Mouse (Mus musculus) layer of hippocampus, postnatal 14 days (tissue): ENCODE measurements around the gene Dio1. TPM values are rescaled to one million over a fixed set of nuclear protein-coding genes. Genes with fewer than 3 reads are reported as not detected.
A peak's percentile ranks its signal among the peaks of the same experiment; 100 is the strongest.

Experiments used
- DNase-seq, 2 experiments: peaks; one replicate each; pipeline ENCODE4 v3.0.0; 2021 to 2022; ENCODE audit warnings: low spot score in 2 of 2, mixed read lengths in 1 of 2
- long read RNA-seq, 2 experiments: library from polyadenylated mRNA; stranded (forward); transcript quantifications; one replicate each; pipeline ENCODE4 v2.0.0; 2021
- total RNA-seq, 2 experiments: library from RNA; stranded (reverse); gene quantifications; 2 replicates each; pipeline ENCODE4 v1.2.3; 2021

The Dio1 gene
- total RNA-seq = not detected
- long read RNA-seq, experiment 1 = 0 reads
- long read RNA-seq, experiment 2 = 0 reads

DNA sequence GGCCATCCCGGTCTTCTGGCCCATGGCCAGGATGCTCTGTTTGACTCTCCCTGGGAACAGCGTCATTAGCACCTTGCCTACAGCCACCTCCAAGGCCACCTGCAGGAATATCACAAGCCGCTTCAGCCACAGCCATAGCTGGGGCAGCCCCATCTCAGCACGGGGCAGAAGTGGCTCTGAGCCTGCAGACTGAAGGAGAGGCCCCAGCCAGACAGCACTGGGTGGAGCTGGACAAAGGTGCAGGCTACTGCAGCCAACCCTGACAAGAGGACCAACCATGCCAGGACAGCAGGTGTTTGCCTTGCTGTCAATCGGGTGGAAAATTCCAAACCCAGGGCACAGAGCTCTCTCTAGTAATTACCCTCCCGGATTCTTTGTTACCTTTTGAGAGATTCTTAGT lies at the start of gene Dio1:
Dio1 (minus strand) TSS at position 204 of the 400 bp plus-strand sequence.
- no peak for DNase-seq

DNA sequence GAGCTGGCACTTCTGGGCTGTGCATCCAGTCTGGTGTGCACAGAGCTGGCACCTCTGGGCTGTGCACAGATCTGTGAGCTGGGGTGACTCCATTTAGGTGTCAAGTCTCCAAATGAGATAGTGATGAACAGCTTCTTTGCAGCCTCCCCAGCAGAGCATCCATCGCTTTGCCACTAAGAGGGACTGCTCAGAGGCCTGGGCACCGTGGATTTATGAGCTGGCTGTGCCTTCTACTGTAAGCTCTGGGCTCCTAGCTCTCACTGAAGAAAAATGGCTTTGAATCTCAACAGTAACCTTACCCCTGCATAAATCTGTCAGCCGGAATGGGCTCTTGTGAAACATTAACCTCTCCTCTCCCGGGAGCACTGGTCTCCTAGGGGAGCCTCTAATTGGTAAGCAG lies 47.6 kb upstream of the Dio1 start:
- DNase-seq = no peak

DNA sequence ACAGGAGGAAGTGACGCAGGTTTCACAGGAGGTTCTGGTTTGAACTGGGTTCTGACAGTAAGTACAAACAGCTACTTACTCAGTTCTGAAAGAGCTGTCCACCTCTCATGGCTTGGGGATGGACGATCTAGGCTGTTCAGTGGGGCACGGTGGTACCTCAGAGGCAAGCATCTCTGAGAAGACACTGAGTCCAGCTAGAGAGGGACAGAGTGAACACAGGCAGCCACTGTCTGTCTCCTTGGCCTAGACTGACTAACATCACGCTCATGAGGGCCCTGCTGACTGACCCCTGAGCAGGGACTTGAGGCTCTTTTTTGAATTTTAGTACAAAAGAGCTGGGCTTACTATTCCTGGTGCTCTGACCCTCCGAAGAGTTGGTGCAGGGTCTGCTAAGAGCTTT lies 47.2 kb upstream of the Dio1 start:
- no peak for DNase-seq

DNA sequence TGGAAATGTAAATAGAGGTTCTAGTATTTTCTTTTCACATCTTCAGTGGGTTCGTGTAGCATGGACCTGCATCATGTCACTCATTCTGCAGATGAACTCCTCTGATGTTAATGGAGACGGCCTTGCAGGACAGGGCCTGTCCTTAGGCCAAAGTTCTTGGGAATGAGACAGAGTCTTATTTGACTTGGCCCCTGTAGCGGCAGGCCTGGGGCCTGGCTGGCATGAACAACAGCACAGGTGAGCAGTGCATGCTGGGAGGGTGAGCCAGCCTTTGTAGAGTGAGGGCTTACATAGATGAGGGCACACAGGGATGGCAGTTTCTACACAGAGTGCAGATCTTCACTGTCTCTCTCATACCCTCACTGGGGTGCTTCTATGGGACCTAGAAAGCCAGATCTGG lies 46.6 kb upstream of the Dio1 start:
- no peak for DNase-seq

DNA sequence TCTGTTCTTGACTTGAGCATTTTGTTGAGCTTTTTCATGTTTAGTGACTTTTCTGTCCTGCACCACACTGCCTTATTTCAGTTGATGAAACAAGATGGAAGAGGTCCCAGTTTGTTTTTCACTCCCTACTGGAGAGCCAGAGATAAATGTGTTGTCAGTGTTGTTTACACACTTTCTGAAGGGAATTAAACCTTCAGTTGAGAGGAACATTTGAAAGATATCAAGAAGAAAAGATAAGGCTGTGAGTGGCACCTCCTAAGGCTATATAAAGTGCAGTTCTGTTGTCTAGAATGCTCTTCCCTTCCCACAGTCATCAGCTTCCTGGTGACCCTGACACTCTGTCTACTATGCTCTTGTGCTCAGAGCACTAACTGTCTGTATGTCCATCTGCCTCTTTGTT lies 44.4 kb upstream of the Dio1 start:
- no peak for DNase-seq

DNA sequence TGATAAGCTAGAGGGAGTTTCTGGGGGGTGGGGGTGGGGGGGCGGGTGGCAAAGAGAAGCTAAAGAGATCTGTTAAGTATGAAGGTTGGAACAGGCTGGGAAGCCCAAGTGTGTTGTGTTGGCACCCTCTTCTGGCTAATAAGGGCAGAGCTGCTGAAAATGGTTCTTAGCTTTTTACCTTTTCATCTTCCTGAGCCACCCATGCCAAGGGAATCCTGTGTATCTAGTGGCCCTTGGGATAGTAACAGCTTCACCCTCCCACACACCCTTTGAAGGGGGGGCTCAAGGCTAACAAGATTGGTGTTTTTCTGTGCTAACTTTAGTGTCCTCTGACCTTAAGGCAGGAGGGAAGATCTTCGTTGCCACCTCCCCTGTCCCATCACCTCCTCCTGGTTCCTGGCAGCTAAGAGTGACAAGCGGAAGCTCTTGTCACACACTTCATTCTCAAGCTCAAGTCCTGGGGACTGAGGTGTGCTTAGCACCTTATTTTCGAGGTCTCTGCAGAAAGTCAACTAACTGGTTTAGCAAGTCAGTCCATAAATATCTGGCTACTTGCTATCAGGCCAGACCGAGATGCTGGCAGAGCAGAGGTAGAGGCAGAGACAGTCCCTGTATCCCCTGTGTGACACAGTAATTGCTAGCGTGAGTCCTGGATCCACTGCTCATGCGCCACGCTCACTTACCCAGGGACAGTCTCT lies 42.5 kb upstream of the Dio1 start:
- peak; percentile 22 to 65 for DNase-seq

DNA sequence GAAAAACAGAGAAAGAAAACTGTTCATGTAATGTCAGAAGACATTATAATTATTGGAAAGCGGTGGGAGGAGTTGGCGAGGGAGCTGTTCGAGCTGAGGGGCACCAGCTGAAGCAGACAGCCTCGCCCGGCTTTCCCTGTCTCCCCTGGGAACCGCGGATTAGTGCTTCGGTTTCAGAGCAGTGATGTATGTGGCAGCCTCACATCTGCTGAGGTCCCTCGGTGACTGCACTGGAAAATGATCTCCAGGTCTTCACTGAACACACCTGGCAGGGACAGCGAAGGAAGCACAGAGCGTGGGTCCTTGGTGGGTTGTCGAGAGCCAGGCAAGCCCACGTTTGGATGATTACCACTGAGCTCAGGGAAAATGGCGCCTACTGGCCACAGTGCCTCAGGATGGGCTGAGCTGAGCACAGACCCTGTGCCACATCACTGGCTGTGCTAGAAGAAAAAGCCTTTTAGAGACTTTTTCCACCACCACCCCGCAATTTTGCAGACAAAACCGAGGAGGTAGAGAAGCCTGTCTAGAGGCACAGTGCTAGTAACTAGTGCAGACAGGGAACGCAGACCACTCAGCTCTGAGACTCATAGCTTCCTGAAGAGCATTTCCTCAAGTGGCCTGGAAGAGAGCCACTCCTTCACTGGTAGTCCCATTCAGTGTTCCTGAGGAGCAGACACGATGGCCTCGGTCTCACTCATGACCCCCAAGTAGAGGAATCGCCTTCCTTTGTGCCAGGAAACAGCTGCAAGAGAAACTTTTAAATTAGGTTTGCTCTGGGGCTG lies 41.8 kb upstream of the Dio1 start:
- DNase-seq = no peak

DNA sequence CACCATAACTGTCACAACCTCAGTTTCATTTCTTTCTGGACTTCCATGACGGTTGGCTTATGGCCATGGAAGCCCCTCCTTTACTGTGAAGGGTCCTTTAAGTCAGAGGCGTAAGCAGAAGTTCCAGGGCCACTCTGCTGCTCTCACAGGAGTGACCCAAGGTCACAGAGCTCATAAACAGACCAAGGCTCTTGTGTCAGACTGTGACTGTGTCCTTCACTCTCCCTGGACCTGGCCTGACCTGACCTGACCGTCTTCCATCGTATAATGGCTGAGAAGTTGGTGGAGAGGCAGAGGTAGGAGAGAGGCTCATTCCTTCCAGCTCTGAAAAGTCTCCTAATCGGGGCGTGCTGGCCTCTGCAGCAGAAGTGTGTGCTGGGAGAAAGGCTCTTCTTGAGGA lies 40.3 kb upstream of the Dio1 start:
- DNase-seq = no peak

DNA sequence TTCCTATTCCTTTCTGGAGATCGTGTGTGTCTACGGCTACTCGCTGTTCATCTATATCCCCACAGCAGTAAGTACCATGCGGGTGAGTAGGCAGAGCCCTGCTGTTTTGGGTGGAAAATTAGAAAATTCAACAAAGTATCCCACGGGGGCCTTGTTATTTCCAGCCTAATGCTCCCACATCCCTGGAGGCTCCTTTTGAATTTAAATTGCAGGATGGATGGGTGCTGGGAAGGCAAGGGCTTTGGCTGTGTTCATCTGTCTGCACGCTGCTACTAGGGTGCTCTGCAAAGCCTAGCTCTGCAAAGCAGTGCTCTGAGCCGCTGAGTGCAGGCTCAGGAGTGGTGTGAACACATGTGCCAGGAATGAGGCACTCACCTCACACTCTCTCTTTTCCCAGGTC lies 37.6 kb upstream of the Dio1 start:
- DNase-seq = no peak

DNA sequence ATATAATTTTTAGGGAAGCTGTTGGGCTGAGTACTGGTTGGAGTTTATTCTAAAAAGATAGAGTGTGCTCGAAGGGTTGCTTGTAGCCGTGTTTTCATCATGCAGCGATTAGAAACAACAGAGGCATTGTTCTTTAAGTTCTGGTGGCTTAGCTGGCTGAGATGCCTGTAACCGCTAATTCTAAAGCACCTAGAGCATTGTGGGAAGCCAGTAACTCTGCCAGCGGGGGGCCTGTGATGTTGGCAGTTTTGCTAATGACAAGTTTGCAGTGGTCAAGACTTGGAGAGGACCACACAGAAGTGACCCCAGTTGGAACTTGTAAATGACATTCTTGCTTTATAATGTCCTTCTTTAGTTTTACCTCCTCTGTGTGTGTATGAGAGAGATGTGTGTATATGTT lies 34.4 kb upstream of the Dio1 start:
- no peak for DNase-seq

DNA sequence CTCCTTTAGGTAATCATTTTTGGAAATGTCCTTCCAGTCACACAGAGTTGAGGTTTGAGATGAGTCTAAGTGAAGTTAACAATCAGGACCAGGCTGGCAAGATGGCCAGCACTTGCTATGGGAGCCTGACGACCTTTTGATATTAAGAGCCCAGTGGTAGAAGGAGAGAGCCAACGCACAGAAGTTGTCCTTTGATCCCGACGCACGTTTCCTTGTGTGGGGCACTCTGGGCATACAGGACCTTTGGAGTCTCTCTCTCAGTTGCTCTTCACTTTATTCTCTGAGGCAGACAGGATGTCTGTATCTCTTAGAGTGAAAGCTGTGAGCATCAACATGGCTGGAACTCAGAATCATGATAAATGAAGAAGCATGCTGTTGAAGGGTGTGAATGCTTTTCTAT lies 30.5 kb upstream of the Dio1 start:
- no peak for DNase-seq

DNA sequence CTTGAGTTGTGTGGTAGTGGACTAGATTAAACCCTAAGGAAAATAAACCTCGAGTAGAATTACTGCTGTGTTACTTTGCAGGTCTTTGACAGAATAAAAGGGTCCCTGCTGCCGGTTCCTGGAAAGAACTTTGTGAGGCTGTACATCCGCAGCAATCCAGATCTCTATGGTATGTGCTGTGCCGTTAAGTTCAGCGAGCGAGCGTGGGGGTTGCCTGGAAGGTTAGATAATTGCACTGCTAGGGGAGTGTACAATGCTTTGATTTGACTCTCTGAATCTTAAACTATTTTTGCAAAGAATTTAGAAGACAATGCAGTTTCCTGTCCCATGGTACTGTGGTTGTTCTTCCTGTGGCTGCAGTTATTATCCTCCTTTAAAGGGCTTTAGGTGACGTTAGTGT lies 29.4 kb upstream of the Dio1 start:
- DNase-seq = no peak

DNA sequence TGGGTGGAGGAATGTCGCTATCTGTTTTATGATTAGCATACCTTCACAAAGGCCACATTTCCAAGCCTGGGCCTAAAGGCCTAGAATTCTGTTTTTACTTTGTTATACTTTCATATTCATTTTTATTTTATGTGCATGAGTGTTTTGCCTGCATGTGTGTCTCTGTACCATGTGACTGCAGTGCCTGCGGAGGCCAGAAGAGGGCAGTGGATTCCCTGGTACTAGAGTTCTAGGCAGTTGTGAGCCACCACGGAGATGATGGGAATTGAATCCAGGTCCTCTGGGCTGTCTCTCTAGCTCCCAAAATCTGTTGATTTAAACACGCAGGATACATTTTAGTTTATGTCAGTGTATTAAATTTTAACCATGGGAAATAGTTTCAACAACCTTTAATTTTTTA lies 26.5 kb upstream of the Dio1 start:
- no peak for DNase-seq

DNA sequence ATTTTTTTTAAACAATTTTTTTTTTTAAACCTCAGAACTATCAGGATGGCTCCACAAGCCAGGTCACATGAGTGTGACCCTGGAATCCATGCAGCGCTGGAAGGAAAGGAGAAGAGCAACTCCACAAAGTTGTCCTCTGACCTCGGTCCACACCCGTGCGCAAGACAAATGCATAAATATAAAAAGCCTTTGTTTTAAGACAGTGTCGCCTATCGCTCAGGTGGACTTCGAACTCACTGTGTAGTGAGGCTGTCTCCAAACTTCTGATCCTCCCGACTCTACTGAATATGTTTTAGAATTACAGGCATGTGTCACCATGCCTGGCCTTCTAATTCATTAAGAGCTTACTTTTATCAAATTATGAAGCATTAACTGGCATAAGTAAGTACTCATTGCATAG lies 21.6 kb upstream of the Dio1 start:
- no peak for DNase-seq

DNA sequence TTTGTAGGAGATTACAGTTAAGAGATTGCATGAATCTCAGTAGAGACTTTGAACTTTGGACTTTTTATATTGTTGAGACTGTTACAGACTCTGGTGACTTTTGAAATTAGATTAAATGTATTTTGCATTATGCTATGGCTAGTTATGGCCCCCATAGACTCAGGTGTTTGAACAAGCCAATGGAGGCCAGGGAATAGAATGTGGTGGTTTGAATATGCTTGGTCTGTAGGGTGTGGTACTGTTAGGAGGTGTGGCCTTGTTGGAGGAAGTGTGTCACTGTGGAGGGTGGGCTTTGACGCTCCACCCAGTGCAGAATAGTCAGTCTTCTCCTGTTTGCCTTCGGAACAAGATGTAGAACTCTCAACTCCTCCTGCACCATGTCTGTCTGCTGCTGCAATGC lies 16.1 kb upstream of the Dio1 start:
- DNase-seq = no peak

DNA sequence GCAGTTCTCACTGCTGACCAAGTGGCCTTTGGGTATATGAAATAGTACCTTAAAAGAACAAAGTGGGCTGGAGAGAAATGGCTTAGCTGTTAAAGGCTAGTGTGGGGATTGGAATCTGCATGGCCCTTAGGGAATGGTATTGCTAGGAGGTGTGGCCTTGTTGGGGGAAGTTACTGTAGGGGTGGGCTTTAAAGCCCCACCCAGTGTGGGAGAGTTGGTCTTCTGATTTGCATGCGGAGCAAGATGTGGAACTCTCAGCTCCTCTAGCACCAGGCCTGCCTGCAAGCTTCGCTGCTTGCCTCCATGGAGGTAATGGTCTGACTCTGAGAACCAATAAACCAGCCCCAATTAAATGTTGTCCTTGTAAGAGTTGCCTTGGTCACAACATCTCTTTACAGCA lies 14.1 kb upstream of the Dio1 start:
- no peak for DNase-seq

DNA sequence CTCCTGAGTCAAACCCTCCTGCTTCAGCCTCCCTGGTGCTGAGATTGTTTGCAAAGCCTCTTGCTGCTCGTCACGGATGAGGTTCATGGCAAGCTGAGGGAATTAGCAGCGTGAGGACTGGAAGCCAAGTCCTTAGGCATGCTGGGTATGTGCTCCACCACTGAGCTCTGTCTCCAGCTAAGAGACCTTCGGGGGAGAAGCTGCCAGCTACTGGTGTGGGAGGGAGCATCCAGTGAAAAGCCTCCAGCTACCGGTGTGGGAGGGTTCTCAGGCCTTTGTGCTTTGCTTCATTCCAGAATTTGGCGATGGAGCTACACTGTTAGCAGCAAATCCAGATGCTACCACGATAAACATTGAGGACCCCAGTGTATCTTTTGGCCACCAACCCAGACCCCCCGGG lies 11.7 kb upstream of the Dio1 start:
- DNase-seq = no peak

DNA sequence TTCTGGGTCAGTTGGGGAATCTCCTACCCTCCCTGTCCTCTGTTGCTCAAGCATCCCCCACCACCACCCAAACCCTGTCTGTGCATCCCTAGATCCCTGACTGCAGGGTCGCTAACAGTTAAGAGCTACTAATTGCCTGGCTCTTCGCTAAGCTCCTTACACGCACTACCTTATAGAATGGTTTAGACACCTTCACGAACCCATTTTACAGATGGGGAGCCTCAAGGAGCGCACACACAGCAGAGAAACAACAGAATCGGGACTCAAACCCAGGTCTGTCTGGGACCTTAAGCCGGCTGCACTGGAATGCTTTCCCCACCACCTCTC lies 7.5 kb upstream of the Dio1 start:
- DNase-seq = no peak

DNA sequence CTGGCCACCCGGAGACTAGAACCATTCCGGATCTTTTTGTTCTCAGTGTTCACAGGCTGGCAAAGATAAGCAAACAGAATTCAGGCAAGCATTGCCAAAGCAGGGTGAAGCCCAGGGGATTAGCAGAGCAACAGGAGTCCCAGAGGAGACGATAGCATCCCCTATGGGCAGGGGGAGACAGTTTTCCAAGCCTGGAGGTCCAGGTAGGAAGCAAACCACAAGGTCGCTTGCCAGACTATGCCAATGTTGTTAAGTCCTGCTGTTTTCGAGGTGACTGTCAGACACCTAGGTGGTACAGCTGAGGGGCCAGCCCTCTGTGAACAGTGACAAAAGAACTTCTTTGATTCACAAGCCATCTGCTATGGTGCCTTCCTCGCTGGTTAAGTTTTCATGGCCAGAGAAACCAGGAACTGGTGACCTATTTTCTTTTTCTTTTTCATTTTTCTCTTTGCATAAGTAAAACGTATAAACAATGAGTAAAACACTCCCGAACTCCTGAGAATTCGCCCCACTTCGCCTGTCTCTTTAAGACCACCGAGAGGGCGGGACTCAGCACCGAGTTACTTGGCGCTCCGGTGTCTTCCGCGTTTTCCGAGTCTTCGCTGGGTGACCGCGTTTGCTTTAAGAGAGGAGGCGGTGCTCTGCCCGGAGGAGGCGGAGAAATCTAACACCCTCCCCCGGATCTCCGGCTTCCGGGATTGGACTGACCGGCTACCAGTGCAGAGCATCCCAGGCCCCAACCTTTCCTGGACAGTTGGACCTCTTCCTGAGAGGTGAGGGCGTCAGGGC lies 6.9 kb upstream of the Dio1 start, which contains the start of gene Yipf1:
Yipf1 (plus strand) TSS at position 674 of the 789 bp plus-strand sequence.
- peak; percentile 84 to 90 for DNase-seq

DNA sequence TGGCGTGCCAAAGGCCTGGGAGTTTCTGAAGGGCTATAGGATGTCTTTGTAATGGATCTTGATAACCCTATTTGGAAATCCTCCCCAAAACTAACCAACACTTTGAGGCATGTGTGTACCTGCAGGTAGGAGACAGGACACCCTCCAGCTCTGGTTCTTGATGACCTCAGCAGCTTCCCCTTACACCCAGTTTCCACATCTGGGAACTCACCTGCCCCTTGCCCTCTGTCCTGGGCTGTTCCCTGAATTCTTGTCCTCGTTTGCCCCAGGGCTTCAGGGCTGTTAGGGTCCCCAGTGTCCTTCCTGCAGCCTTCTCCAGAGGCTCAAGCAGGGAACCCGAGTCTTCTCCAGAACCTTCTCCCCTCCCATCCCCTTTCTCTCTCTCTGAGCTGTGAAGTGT lies 3.4 kb downstream of the Dio1 start:
- no peak for DNase-seq

DNA sequence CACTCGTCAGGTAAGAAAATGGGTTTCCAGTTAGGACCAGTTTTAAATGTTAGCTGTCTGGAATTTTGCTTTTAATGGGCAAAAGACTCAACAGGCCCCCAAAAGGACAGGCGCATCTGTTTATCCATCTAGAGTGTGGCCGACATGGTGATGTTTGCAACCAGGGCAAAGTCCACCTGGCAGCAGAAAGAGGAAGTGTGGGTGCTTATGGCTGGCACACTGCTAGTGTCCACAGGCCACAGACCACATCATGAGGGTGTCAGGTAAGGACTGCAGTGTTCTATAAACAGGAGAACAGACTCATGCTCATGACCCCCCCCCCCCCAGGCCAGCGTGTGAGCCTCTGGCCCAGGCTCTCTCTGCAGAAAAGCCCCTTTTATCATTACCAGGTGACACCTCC lies 4.1 kb downstream of the Dio1 start:
- no peak for DNase-seq

DNA sequence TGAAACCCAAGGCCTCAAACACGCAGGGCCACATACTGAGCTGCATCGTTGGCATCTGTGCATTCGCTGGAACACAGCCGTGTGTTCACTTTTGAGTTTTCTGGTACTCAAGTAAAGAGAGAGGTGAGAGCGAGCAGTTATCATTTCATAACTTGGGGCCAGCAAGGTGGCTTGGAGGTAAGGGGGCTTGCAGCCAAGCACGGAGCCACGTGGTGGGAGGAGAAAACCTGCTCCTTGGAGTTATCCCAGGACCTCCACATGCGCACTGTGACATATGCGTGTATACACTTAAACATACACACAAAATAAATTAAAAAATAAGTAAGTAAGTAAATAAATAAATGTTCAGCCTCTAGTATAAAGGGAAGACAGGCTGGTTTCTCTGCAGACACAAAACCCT lies 4.7 kb downstream of the Dio1 start:
- no peak for DNase-seq
